Mouse (Mus musculus): ENCODE measurements at regions not wholly inside any gene's neighbourhood (a gene's known extent, or its start where the extent isn't known, plus 50 kb on each side); places are given as distances from the start of the nearest gene placed in this dataset.
A peak's percentile ranks its signal among the peaks of the same experiment; 100 is the strongest.

GRCm38 (mm10) chr10:27880867-27881266 lies 193.8 kb upstream of the Ptprk start:
- WGBS: 81% methylated on average over 1 of the region's 1 CpGs
- H3K4me1 ChIP-seq (ENCODE audit: control insufficient read depth, insufficient read depth, low read length): no peaks in the 10 kb centered on the region
- ATAC-seq (ENCODE audit: low read depth): no peak

GRCm38 (mm10) chr10:27891778-27892512 lies 182.7 kb upstream of the Ptprk start:
- no peaks in the 10 kb centered on the region for H3K9me3 ChIP-seq (ENCODE audit: control insufficient read depth, low read length)
- H3K27ac ChIP-seq (replicated peaks; ENCODE audit: low read depth, low read length): no peak overlapping the region
- DNase-seq (ENCODE audit: low spot score) (no peak), ATAC-seq (ENCODE audit: low read depth) (no peak)
- no peaks in the 10 kb centered on the region for H3K4me1 ChIP-seq (ENCODE audit: control insufficient read depth, insufficient read depth, low read length)
- no peaks in the 10 kb centered on the region for H3K27me3 ChIP-seq (replicated peaks; ENCODE audit: control insufficient read depth, insufficient read depth, low read length)
- no peak overlapping the region for H3K9ac ChIP-seq (ENCODE audit: low read depth, low read length)
- no peaks in the 10 kb centered on the region for H3K36me3 ChIP-seq (ENCODE audit: control insufficient read depth, insufficient read depth, low read length)
- no peak overlapping the region for H3K4me3 ChIP-seq (ENCODE audit: low read depth, low read length)
- H3K4me2 ChIP-seq (ENCODE audit: low read depth, low read length): no peak overlapping the region
- WGBS: 42% methylated on average over 2 of the region's 2 CpGs

More at GRCm38 (mm10) chr10:27880867-27881266, 193.8 kb upstream of the Ptprk start:
- H3K27ac ChIP-seq (replicated peaks; ENCODE audit: low read depth, low read length): no peak overlapping the region
- no peak overlapping the region for H3K9ac ChIP-seq (ENCODE audit: low read depth, low read length)
- H3K4me3 ChIP-seq (ENCODE audit: low read depth, low read length): no peak overlapping the region
- DNase-seq (ENCODE audit: low spot score): no peak
- no peaks in the 10 kb centered on the region for H3K9me3 ChIP-seq (ENCODE audit: control insufficient read depth, low read length)
- H3K27me3 ChIP-seq (replicated peaks; ENCODE audit: control insufficient read depth, insufficient read depth, low read length): no peaks in the 10 kb centered on the region
- H3K4me2 ChIP-seq (ENCODE audit: low read depth, low read length): no peak overlapping the region
- H3K36me3 ChIP-seq (ENCODE audit: control insufficient read depth, insufficient read depth, low read length): no peaks in the 10 kb centered on the region

DNA sequence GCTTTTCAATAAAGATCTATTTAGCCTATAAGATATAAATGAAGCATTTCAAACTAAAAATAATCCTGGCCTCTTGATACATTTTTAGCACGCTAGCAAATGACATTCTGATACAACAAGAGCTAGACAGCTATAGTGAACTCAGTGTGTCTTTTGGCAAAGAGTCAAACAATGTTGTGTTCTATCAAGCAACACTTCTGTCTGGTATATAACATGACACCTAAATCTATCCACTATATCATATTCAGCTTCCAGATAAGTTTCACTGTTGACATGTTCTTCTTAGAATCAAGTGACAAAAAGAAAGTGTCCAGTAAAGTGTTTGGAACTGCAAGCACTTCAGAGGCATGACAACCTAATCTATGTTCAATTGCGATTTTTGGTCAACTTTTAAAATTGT lies 158.2 kb upstream of the Ptprk start:
- H3K4me2 ChIP-seq (ENCODE audit: low read depth, low read length): no peak overlapping the region
- H3K4me3 ChIP-seq (ENCODE audit: low read depth, low read length): no peak overlapping the region
- ATAC-seq (ENCODE audit: low read depth): no peak
- no peak overlapping the region for H3K27ac ChIP-seq (replicated peaks; ENCODE audit: low read depth, low read length)
- 70% methylated on average over 2 of the region's 2 CpGs for WGBS
- H3K27me3 ChIP-seq (replicated peaks; ENCODE audit: control insufficient read depth, insufficient read depth, low read length): no peaks in the 10 kb centered on the region
- DNase-seq (ENCODE audit: low spot score): no peak
- H3K9ac ChIP-seq (ENCODE audit: low read depth, low read length): no peak overlapping the region
- H3K9me3 ChIP-seq (ENCODE audit: control insufficient read depth, low read length): no peaks in the 10 kb centered on the region
- H3K4me1 ChIP-seq (ENCODE audit: control insufficient read depth, insufficient read depth, low read length): no peaks in the 10 kb centered on the region
- H3K36me3 ChIP-seq (ENCODE audit: control insufficient read depth, insufficient read depth, low read length): no peaks in the 10 kb centered on the region

GRCm38 (mm10) chr10:27927266-27927665 lies 147.4 kb upstream of the Ptprk start:
- Histone ChIP-seq H3K27ac (replicated peaks; ENCODE audit: low read depth, low read length) (no peak overlapping the region), H3K9me3 (ENCODE audit: control insufficient read depth, low read length) (no peaks in the 10 kb centered on the region), H3K36me3 (ENCODE audit: control insufficient read depth, insufficient read depth, low read length) (no peaks in the 10 kb centered on the region), H3K4me1 (ENCODE audit: control insufficient read depth, insufficient read depth, low read length) (no peaks in the 10 kb centered on the region), H3K4me3 (ENCODE audit: low read depth, low read length) (no peak overlapping the region), H3K27me3 (replicated peaks; ENCODE audit: control insufficient read depth, insufficient read depth, low read length) (no peaks in the 10 kb centered on the region), H3K4me2 (ENCODE audit: low read depth, low read length) (no peak overlapping the region), H3K9ac (ENCODE audit: low read depth, low read length) (no peak overlapping the region)
- WGBS: 51% methylated on average over 5 of the region's 5 CpGs
- DNase-seq (ENCODE audit: low spot score) (peak; percentile 12), ATAC-seq (ENCODE audit: low read depth) (no peak; the same call in 1 of the 2 replicates)

DNA sequence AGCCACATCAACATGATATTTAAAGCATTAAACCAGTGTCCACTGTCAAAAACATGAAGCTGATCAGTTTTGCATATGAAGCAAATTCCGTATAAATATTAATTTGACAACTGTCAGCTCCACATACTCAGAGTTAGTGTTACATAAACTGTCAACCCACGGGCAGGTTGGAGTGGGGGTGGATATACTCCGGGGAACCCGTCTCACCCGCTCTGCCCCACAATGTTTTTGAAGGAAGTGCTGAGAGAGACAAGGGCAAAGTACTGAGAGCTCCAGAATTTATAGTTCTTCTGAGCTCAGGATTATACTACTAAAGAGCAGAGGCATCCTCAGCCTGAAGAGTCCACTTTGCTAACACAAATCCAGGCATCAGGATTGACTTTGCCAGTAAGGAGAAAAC lies 132.5 kb upstream of the Ptprk start:
- Histone ChIP-seq H3K27ac (replicated peaks; ENCODE audit: low read depth, low read length) (no peak overlapping the region), H3K4me1 (ENCODE audit: control insufficient read depth, insufficient read depth, low read length) (no peaks in the 10 kb centered on the region), H3K27me3 (replicated peaks; ENCODE audit: control insufficient read depth, insufficient read depth, low read length) (no peaks in the 10 kb centered on the region), H3K9me3 (ENCODE audit: control insufficient read depth, low read length) (no peaks in the 10 kb centered on the region), H3K4me3 (ENCODE audit: low read depth, low read length) (no peak overlapping the region), H3K36me3 (ENCODE audit: control insufficient read depth, insufficient read depth, low read length) (no peaks in the 10 kb centered on the region), H3K9ac (ENCODE audit: low read depth, low read length) (no peak overlapping the region), H3K4me2 (ENCODE audit: low read depth, low read length) (no peak overlapping the region)
- DNase-seq (ENCODE audit: low spot score): no peak
- no peak for ATAC-seq (ENCODE audit: low read depth)
- WGBS: 78% methylated on average over 5 of the region's 5 CpGs

- H3K9me3 ChIP-seq (ENCODE audit: control insufficient read depth, low read length): no peaks in the 10 kb centered on the region
- no peak overlapping the region for H3K4me2 ChIP-seq (ENCODE audit: low read depth, low read length)
- ATAC-seq (ENCODE audit: low read depth): no peak
- no peaks in the 10 kb centered on the region for H3K36me3 ChIP-seq (ENCODE audit: control insufficient read depth, insufficient read depth, low read length)
- H3K27me3 ChIP-seq (replicated peaks; ENCODE audit: control insufficient read depth, insufficient read depth, low read length): no peaks in the 10 kb centered on the region
- 100% methylated on average over 1 of the region's 1 CpGs for WGBS
- no peak for DNase-seq (ENCODE audit: low spot score)
- no peak overlapping the region for H3K9ac ChIP-seq (ENCODE audit: low read depth, low read length)
- H3K4me3 ChIP-seq (ENCODE audit: low read depth, low read length): no peak overlapping the region
- H3K4me1 ChIP-seq (ENCODE audit: control insufficient read depth, insufficient read depth, low read length): no peaks in the 10 kb centered on the region
- H3K27ac ChIP-seq (replicated peaks; ENCODE audit: low read depth, low read length): no peak overlapping the region
These were observed 125.5 kb upstream of the Ptprk start for GRCm38 (mm10) chr10:27949127-27949526.

- DNase-seq (ENCODE audit: low spot score): no peak
- no peaks in the 10 kb centered on the region for H3K36me3 ChIP-seq (ENCODE audit: control insufficient read depth, insufficient read depth, low read length)
- no peaks in the 10 kb centered on the region for H3K9me3 ChIP-seq (ENCODE audit: control insufficient read depth, low read length)
- no peaks in the 10 kb centered on the region for H3K4me1 ChIP-seq (ENCODE audit: control insufficient read depth, insufficient read depth, low read length)
- no peak overlapping the region for H3K9ac ChIP-seq (ENCODE audit: low read depth, low read length)
- H3K27ac ChIP-seq (replicated peaks; ENCODE audit: low read depth, low read length): no peak overlapping the region
- H3K4me2 ChIP-seq (ENCODE audit: low read depth, low read length): no peak overlapping the region
- no peak overlapping the region for H3K4me3 ChIP-seq (ENCODE audit: low read depth, low read length)
- no peaks in the 10 kb centered on the region for H3K27me3 ChIP-seq (replicated peaks; ENCODE audit: control insufficient read depth, insufficient read depth, low read length)
- ATAC-seq (ENCODE audit: low read depth): no peak
- WGBS: 94% methylated on average over 1 of the region's 1 CpGs
These were observed 106.4 kb upstream of the Ptprk start for GRCm38 (mm10) chr10:27968202-27968601.

- no peak overlapping the region for H3K4me2 ChIP-seq (ENCODE audit: low read depth, low read length)
- H3K4me1 ChIP-seq (ENCODE audit: control insufficient read depth, insufficient read depth, low read length): no peaks in the 10 kb centered on the region
- DNase-seq (ENCODE audit: low spot score) (no peak), ATAC-seq (ENCODE audit: low read depth) (no peak)
- no peaks in the 10 kb centered on the region for H3K36me3 ChIP-seq (ENCODE audit: control insufficient read depth, insufficient read depth, low read length)
- no peak overlapping the region for H3K4me3 ChIP-seq (ENCODE audit: low read depth, low read length)
- H3K27ac ChIP-seq (replicated peaks; ENCODE audit: low read depth, low read length): no peak overlapping the region
- 75% methylated on average over 4 of the region's 4 CpGs for WGBS
- H3K9me3 ChIP-seq (ENCODE audit: control insufficient read depth, low read length): no peaks in the 10 kb centered on the region
- H3K27me3 ChIP-seq (replicated peaks; ENCODE audit: control insufficient read depth, insufficient read depth, low read length): no peaks in the 10 kb centered on the region
- no peak overlapping the region for H3K9ac ChIP-seq (ENCODE audit: low read depth, low read length)
These were observed 90.6 kb upstream of the Ptprk start for GRCm38 (mm10) chr10:27984047-27984446.

GRCm38 (mm10) chr10:27985068-27985467 lies 89.6 kb upstream of the Ptprk start:
- no peaks in the 10 kb centered on the region for H3K27me3 ChIP-seq (replicated peaks; ENCODE audit: control insufficient read depth, insufficient read depth, low read length)
- 88% methylated on average over 1 of the region's 1 CpGs for WGBS
- H3K4me2 ChIP-seq (ENCODE audit: low read depth, low read length): no peak overlapping the region
- H3K36me3 ChIP-seq (ENCODE audit: control insufficient read depth, insufficient read depth, low read length): no peaks in the 10 kb centered on the region
- DNase-seq (ENCODE audit: low spot score) (no peak), ATAC-seq (ENCODE audit: low read depth) (no peak)
- no peak overlapping the region for H3K4me3 ChIP-seq (ENCODE audit: low read depth, low read length)
- no peaks in the 10 kb centered on the region for H3K9me3 ChIP-seq (ENCODE audit: control insufficient read depth, low read length)
- H3K27ac ChIP-seq (replicated peaks; ENCODE audit: low read depth, low read length): no peak overlapping the region
- no peaks in the 10 kb centered on the region for H3K4me1 ChIP-seq (ENCODE audit: control insufficient read depth, insufficient read depth, low read length)
- no peak overlapping the region for H3K9ac ChIP-seq (ENCODE audit: low read depth, low read length)

Data from embryonic facial prominence, embryonic 14.5 days (tissue).